Mouse (Mus musculus) G1E-ER4 (cell line): ENCODE measurements around the gene Med9. TPM values are rescaled to one million over a fixed set of nuclear protein-coding genes. Genes with fewer than 3 reads are reported as not detected.

Experiments
- GATA1 ChIP-seq: IDR thresholded peaks from one replicate; pipeline ENCODE4 v1.8.0; 2012; ENCODE audit warnings: low read length, inconsistent platforms
- polyA plus RNA-seq: library from polyadenylated mRNA; stranded (reverse); fragments of >175 nt; gene quantifications from 2 replicates; pipeline ENCODE4 v1.2.3, GENCODE M21; 2012

Med9 gene
- polyA plus RNA-seq, 1 experiment: 98.3 TPM

DNA sequence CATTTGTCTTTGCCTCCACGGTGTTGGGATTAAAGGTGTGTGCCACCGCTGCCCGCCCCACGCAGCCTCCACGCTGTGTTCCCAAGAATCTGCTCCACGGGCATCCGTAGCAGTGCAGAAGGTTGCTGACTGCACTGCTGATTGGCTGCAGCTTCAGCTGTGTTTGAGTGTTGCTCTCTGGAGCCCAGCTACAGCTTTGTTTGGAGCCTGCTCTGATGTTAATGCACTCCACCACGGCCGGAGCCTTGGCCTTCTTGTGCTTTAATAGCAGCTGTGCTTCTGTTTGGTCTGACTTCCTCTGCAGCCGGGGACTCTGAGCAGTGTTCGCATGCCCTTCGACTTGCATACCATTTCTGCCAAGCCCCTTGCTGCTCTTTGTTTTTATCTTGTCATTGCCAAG lies 14.1 kb upstream of the Med9 start:
- TF ChIP-seq GATA1: no peak

DNA sequence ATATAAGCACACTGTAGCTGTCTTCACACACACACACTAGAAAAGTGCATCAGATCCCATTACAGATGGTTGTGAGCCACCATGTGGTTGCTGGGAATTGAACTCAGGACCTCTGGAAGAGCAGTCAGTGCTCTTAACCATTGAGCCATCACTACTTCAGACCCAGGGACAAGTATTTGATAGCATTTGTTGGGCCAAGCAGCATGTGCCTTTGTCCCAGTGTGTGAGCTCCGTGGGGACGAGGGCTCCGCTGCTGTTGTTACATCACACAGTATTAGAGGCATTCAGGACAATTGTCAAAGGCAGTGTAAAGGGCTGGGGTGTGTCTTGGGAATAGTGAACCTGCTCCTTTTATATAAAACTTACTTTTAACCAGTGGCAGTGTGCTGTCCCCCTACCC lies 11.0 kb upstream of the Med9 start:
- no peak for TF ChIP-seq GATA1

DNA sequence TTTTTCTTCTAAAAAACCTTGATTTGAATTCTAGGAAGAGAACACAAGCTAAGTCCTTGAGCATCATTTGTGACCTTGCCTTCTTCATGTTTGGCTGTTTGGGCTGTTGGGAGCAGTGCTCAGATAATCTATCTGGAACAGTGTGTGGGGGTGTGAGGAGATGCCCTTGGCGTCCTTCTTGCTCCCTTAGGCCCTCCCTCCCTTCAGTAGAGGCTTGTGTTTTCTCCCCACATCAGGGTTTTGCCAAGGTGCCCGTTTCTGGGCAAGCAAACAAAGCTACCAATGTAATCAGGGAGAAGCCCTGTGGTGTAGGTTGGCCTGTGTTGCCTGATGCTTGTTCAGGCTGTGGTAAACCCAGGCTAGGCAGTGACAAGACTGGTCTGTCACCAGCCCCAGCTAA lies 10.4 kb upstream of the Med9 start:
- no peak for TF ChIP-seq GATA1

DNA sequence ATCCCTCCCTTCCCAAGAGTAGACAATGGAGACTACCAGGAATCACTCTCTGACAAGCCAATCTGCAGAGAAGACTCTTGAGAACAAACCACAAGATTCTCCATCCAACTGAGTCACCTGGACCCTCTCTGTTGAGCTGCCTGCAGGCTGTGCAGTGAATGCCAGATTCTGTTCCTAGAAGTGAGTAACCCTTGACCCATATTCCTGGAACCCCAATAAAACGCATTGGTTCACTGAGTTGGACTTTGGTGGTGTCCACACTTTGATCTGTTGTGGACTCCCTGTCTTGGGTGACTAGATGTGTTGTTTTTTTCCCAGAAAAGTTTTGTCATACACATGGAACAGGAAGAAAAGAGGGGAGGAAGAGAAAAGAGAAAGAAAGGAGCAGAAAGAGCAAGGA lies 8.2 kb upstream of the Med9 start:
- no peak for TF ChIP-seq GATA1

DNA sequence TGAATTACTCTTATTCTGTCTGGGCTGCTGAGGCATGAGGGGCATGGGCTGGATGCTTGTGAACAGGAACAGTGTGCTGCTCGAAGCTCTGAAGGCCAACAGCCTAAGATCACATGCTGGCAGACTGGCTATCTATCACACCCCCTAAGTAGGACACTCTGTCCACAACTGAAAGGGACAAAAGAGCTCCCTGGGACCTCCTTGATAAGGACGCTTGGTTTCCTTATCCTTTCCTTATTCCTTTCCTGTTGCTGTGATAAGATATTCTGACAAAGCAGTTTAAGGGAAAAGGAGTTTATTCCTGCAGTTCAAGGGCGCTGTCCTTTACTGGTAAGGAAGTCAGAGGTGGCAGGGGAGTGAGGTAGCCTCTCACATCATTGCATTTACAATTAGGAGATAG lies 7.4 kb upstream of the Med9 start:
- peak; percentile 22 for TF ChIP-seq GATA1

DNA sequence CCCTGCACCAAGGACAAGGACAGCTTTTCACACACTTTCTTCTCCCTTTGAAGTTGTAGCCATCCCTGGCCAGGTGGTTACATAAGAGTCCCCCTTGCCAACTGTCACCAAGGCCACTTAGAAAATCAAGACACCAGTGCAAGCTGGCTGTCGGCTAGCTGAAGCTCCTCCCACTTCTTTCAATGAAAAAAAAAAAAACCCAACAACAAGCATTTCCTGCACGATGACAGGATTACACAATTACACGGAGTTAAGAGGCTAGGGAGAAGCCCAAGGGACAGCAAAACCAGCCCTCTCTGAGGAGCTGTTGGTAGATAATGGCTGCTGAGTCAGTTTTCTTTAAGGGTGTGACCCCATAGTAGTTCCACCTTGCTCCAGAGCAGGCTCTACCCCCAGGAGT lies 6.6 kb upstream of the Med9 start:
- no peak for TF ChIP-seq GATA1

DNA sequence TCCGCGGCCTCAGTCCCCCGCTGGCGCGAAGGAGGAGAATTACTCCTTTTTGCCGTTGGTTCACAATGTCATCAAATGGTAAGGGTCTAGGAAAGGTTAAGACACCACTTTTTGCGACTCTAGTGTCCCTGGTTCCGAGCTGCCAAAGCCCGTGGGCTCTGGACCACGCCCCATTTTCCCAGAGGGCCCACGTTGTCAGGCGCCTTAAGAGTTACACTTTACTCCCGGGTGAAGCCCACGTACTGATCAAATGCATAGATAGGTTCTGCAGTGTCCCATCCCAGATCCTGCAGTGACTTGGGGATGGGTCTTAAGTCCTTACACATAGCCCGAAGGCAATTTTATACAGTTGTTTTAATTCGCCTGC lies 378 bp downstream of the Med9 start:
- no peak for TF ChIP-seq GATA1

DNA sequence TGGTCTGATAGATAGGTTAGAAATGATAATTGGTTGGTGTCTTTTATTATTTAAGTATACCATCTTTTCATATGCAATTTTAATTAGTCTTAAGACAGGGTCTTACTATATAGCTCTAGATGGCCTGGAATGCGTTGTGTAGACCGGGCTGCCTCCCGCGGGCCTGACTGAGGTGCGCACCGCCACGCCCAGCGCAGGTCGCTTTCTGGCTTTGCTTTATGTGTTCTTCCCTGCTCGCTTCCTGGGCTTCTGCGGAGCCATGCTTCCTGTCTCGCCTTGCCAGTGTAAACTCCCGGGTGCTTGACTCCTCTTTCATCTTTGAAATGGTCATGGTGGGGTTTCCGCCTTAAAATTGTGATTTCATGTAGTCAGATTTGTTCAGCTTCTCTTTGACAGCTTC lies 4.9 kb downstream of the Med9 start:
- TF ChIP-seq GATA1: no peak

DNA sequence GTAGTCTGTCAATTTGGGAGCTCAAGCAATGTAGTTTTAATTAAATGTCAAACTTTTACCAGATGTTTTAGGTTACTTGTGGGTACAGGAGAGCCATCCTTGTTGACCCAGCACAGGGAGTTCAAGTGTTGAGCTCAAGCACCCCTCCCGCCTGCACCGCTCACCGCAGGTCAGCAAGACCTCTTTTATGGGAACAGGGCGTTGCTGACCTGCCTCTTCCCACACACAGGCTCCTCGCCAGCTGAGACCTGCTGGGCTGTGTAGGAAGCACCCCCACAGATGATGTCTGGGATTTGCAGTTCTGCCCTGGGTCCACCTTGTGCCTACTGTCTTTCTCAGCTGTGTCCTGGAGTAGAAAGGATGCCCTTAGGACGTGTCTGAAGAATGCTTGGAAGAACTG lies 8.7 kb downstream of the Med9 start:
- TF ChIP-seq GATA1: no peak

DNA sequence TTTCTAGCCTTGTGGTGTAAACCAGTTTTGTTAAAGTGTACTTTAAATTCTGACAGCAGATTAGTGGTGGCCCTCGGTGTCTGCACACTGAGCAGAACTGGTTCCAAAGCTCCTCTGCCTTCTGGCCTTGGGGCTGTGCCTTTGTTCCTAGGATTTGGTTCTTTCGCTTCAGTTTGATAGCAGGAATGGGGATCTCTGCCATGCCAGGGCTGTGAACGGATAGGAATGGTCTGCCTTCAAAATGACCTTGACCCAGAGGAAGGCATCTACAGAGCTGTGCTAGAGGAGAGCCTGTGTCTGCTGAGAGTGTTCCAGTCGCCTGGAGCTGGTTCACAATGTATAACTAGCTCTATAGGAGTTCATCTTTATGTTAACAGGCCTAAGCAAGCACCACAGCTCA lies 11.4 kb downstream of the Med9 start:
- no peak for TF ChIP-seq GATA1

DNA sequence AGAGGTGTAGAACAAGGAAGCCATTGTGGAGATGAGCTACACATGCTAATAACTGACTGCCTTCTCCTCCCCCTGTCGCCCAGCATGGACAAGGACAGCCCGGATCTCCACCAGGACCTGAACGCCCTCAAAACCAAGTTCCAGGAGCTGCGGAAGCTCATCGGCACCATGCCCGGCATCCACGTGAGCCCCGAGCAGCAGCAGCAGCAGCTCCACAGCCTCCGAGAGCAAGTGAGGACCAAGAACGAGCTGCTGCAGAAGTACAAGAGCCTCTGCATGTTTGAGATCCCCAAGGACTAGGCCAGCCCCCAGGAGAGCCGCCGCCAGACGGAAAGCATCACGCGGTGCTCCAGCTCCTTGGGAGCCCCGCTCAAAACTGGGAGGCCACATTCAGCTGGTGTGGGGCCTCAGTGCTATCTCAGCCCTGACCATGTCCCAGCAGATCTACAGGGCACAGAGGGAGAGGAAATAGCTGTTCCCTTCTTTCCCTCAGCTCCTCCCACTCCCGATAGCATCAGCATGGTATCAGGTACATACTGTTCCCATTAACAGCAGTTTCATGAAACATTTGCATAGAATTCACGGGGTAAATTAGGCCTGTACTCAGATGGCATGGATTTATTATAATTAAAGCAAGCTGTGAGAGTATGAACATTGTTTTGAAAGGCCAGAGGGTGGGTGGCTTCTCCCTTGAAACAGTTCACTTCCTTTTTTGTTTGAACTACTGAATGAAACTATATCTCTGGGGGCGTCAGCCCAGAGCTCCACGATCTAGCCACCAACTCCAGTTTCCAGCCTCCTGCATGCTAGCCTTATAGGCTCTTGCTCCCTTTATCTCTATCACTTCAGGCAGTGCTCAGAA lies 12.7 kb downstream of the Med9 start:
- TF ChIP-seq GATA1: no peak

DNA sequence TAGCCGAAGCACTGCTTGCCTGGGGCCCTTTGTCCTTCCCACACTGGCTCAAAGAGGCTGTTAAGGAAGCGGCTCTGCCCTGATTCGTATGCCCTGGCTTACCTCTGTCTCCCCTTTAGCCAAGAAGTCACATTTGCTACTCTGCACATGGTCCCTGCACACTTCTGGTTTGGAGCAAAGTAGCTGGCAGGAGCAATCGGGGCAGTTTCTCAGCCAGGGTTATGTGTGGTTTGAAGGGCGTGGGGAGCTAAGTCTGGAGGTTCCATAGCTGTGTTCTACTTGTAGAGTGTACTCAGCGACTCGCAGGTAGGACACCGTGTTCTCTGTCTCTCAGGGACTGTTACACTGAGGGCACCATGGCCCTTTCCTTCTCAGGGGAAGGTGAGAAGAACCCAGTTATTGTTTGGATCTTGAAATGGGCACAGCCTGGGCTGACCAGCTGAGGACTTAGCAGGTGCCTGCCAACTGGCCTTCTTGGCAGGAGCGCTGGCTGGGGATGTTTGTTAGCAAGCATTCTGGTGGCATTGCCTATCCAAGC lies 13.4 kb downstream of the Med9 start:
- TF ChIP-seq GATA1: no peak

DNA sequence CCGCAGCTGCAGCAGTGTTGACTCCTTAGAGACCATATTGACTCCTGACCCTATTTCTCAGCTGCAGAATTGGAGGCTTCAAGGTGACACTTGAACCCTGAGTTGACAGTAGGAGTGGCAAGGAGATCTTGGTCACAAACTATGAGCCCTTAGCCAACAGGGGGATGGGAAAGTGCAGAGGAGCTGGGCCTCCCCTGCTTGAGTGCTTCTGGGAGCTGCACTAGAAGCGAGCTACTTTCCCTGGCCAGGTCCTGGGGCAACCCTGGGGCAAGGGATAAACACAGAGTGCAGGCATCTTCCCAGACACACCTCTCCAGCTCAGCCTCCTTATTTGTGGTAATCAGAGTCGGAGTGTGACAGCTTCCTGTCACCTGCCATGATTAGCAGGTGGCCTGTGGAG lies 14.6 kb downstream of the Med9 start:
- no peak for TF ChIP-seq GATA1

DNA sequence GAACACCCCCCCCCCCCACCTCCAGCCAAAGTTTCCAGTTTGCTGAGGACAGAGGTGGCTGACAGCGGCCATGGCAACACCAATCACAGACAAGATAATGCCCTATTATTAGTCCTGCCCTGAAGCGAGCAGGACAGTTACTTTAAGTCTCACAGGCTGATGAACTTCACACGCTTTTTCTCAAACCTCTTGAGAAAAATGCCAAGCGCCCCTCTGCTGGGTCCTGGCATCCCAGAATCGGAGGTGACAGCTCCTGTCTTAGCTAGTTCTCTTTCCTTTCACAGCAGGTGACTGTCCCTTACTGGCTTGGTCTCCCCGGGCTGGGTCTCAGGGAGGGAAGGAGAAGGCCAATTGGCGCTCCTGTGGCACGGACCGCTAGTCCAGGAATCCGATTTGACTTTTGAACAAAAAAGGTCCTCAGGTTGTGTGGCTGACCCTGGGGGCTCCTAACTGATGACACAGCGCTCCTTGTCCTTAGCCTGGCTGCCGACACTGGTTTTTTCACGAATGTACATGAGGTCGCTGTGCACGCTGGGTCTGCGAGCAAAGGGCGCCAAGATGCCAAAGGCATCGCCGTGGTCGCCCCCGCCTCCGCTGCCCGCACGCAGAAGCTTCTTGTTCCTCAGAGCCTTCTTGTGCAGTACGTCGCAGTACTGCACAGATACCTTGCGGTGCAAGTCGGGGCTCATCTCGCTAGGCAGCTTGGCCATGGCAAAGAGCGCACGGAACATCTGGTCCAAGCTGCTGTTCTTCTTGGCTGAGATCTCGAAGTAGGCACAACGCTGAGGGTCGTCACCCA lies 15.6 kb downstream of the Med9 start:
- no peak for TF ChIP-seq GATA1

DNA sequence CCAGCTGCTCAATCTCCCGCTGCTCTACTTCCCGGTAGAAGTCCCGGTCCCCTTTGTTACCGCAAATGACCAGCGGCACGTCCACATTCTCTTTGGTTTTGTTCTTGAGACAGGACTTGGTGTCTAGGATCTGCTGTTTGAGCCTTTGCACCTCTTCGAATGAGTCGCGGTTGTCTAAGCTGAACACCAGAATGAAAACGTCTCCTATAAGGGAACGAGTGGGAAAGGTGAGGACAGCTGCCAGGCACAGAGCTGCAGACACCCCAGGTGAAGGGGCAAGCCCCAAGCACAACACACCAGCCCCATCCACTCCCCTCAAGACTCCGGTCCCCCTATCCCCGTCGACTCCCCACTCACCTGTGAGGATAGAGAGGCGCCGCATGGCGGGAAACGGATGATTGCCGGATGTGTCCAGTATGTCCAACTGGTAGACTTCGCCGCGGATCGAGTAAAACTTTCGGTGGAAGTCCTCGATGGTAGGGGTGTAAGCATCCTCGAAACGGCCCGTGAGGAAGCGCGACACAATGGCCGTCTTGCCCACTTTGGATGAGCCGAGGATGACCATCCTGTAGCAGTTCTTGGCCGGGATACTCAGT lies 16.3 kb downstream of the Med9 start:
- TF ChIP-seq GATA1: no peak

DNA sequence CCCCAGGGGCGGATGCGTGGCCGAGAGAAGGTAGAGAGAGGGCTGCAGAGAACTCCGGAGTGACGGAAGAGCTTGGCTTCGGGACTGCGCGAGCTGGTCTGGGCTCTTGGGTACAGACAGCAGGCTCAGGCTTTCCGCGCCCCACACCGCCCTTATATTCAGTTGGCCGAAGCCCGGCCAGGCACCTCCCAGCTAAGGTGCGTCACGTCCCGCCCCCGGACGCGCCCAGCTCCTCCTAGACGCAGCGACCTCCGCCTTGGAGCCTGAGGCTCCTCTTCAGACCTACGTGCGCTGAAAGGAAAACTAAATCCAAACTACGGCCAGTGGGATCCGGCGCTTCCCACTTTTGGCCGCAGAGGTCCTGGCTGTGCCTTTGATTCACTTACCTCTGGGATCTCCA lies 16.8 kb downstream of the Med9 start, which contains the start of gene Rasd1:
Gene Rasd1, minus strand, starts transcription at position 127 of the 400 bp plus-strand sequence.
- TF ChIP-seq GATA1: no peak
